Mouse (Mus musculus) heart, embryonic 13.5 days (tissue): ENCODE measurements around the gene Sorbs1. TPM values are rescaled to one million over a fixed set of nuclear protein-coding genes. Genes with fewer than 3 reads are reported as not detected.

Experiments
- ATAC-seq: fragments of 200-750 bp; cut with Nextera tagmentation; 2 replicates; pipeline ENCODE4 v1.8.0; 2017; ENCODE audit warnings: moderate TSS enrichment; ENCODE audit not compliant: insufficient number of reproducible peaks, low FRiP score, low TSS enrichment; ENCODE audit errors: extremely low read depth
- H3K27ac ChIP-seq: fragments of 300-500 bp; sonication (generic); replicated peaks from 2 replicates; pipeline ENCODE4 v1.5.1; 2015; ENCODE audit warnings: moderate library complexity, mild to moderate bottlenecking, inconsistent platforms
- H3K27me3 ChIP-seq: fragments of 300-500 bp; sonication (generic); replicated peaks from 2 replicates; pipeline ENCODE4 v1.6.1; 2015; ENCODE audit warnings: mild to moderate bottlenecking, inconsistent platforms
- H3K36me3 ChIP-seq: fragments of 300-500 bp; sonication (generic); 2 replicates; pipeline ENCODE4 v1.6.1; 2015; ENCODE audit warnings: mild to moderate bottlenecking, inconsistent platforms
- H3K4me1 ChIP-seq: fragments of 300-500 bp; sonication (generic); 2 replicates; pipeline ENCODE4 v1.6.1; 2015; ENCODE audit warnings: inconsistent platforms
- H3K4me2 ChIP-seq: fragments of 300-500 bp; sonication (generic); 2 replicates; pipeline ENCODE4 v1.6.1; 2015; ENCODE audit warnings: inconsistent platforms, mild to moderate bottlenecking, moderate library complexity
- H3K4me3 ChIP-seq: fragments of 300-500 bp; sonication (generic); 2 replicates; pipeline ENCODE4 v1.5.1; 2015; ENCODE audit warnings: moderate library complexity, mild to moderate bottlenecking, inconsistent platforms
- H3K9ac ChIP-seq: fragments of 300-500 bp; sonication (generic); 2 replicates; pipeline ENCODE4 v1.6.1; 2015; ENCODE audit warnings: inconsistent platforms, mild to moderate bottlenecking, moderate library complexity
- H3K9me3 ChIP-seq: fragments of 300-500 bp; sonication (generic); 2 replicates; pipeline ENCODE4 v1.6.1; 2016; ENCODE audit warnings: inconsistent platforms
- WGBS: fragments of 180-500 bp; shearing (Covaris S2); methylation state at CpG from one replicate; pipeline ENCODE4 v1.1.7; 2015; ENCODE audit warnings: mixed read lengths; 5-methylcytosine and 5-hydroxymethylcytosine counted together
- polyA plus RNA-seq: library from polyadenylated mRNA; unstranded; fragments of >200 nt; fragmentation: Nextera tagmentation; extraction: Ambion mirVana; gene quantifications from 2 replicates; pipeline ENCODE4 v1.2.1, GENCODE M21; 2015

Gene Sorbs1
- polyA plus RNA-seq, 1 experiment from 2014 or later: 65.4 TPM

GRCm38 (mm10) chr19:40275401-40276188 is 238.0 kb downstream of the Sorbs1 start:
- H3K27me3 ChIP-seq: no peaks in the 10 kb centered on the region; the same call in 1 of the 2 replicates
- 0 out of 2 replicates have a peak, but pooled peaks cover 4% of the 10 kb centered on the region for H3K9me3 ChIP-seq
- no peak overlapping the region for H3K4me3 ChIP-seq
- ATAC-seq: no peak
- no peak overlapping the region for H3K4me2 ChIP-seq
- no peak overlapping the region for H3K27ac ChIP-seq
- H3K9ac ChIP-seq: no peak overlapping the region
- H3K4me1 ChIP-seq: peaks cover 19% of the 10 kb centered on the region
- WGBS: 76% methylated on average over 14 of the region's 14 CpGs
- no peaks in the 10 kb centered on the region for H3K36me3 ChIP-seq

DNA sequence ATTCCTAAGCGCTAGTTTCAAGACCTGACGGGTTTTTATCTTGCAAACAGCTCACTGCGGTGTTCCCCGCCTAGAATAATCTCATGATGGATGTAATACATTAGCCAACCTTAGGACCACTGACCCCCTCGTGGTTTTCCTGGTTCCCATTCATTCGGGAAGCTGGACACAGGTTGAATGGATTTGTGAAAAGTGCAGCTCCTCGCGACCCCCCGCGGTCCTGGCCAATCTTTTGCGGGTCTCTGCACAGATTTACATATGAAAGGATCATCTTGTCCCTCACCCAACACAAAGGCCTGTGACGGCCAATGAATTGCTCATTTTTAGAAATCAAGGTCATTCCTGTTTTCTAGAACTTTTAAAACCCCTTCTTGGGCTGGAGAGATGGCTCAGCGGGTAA is 240.9 kb downstream of the Sorbs1 start:
- 52% methylated on average over 13 of the region's 13 CpGs for WGBS
- Histone ChIP-seq H3K27ac (no peak overlapping the region), H3K4me2 (no peak overlapping the region), H3K4me1 (peaks cover 32% of the 10 kb centered on the region), H3K4me3 (no peak overlapping the region), H3K36me3 (peaks cover 10% of the 10 kb centered on the region; the same call in 1 of the 2 replicates), H3K27me3 (no peaks in the 10 kb centered on the region; the same call in 1 of the 2 replicates), H3K9ac (no peak overlapping the region), H3K9me3 (no peaks in the 10 kb centered on the region)
- no peak for ATAC-seq

GRCm38 (mm10) chr19:40271308-40271892 is 242.2 kb downstream of the Sorbs1 start, which contains the start of gene Pdlim1:
Pdlim1 (minus strand) TSS chr19:40271842.
- ATAC-seq: peak; percentile 79
- H3K4me2 ChIP-seq: peak within 1 kb of the TSS; percentile 80
- no peaks in the 10 kb centered on the region; the same call in 1 of the 2 replicates for H3K27me3 ChIP-seq
- peaks cover 18% of the 10 kb centered on the region for H3K36me3 ChIP-seq
- peak within 1 kb of the TSS; percentile 95 for H3K9ac ChIP-seq
- H3K9me3 ChIP-seq: no peaks in the 10 kb centered on the region
- H3K4me1 ChIP-seq: peaks cover 40% of the 10 kb centered on the region
- H3K27ac ChIP-seq: peak within 1 kb of the TSS; percentile 85
- WGBS: under 1% methylated on average over 51 of the region's 54 CpGs
- H3K4me3 ChIP-seq: peak within 1 kb of the TSS; percentile 87

GRCm38 (mm10) chr19:40270351-40271307 is 242.9 kb downstream of the Sorbs1 start:
- Histone ChIP-seq H3K36me3 (peaks cover 23% of the 10 kb centered on the region), H3K4me1 (peaks cover 40% of the 10 kb centered on the region), H3K4me3 (peak overlapping the region; percentile 87), H3K27ac (peak overlapping the region; percentile 85), H3K9ac (peak overlapping the region; percentile 95), H3K4me2 (peak overlapping the region; percentile 80), H3K9me3 (no peaks in the 10 kb centered on the region), H3K27me3 (no peaks in the 10 kb centered on the region; the same call in 1 of the 2 replicates)
- 3% methylated on average over 63 of the region's 63 CpGs for WGBS
- peak; percentile 59; the same call in 1 of the 2 replicates for ATAC-seq

DNA sequence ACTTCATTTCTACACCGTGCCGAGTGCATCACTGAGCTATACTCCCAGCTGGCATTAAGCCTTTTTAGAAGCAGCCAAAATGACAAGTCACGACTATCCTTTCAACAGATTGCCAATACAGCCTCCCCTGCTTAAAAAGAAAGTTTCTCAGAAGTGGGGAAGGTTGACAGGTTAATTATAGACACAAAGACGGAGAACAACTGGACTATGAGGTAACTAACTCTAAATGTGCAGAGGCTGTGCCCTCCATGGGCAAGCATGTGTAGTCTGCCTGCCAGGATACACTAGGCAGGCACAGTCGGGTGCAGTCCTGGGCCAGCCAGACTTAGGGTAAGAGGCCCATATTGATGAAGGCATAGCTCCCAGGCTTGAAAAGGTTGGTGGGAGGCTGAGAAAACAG is 244.1 kb downstream of the Sorbs1 start:
- peak overlapping the region; percentile 58 for H3K27ac ChIP-seq
- no peaks in the 10 kb centered on the region; the same call in 1 of the 2 replicates for H3K27me3 ChIP-seq
- 48% methylated on average over 5 of the region's 5 CpGs for WGBS
- peak overlapping the region; percentile 95 for H3K9ac ChIP-seq
- H3K36me3 ChIP-seq: peaks cover 25% of the 10 kb centered on the region
- H3K4me1 ChIP-seq: peaks cover 40% of the 10 kb centered on the region
- peak overlapping the region; percentile 80 for H3K4me2 ChIP-seq
- ATAC-seq: no peak
- H3K4me3 ChIP-seq: peak overlapping the region; percentile 87
- H3K9me3 ChIP-seq: no peaks in the 10 kb centered on the region

DNA sequence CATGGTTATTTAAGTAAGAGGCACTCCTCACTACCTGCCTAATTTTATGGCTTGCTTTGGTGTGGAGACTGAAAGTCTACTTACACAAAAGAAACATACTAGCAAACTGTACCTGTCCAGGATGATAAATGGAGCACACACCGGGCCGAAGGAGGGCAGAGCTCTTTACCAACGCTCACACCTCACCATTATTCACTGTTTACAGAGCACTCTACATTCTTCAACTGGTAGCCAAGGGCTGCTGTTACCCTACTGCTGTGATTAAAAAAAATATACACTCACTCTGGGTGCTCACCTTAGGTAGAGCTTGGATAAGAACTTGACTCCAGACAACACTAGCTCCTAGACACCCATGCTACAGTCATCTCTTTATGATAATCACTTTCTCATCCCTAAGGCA is 245.1 kb downstream of the Sorbs1 start:
- Histone ChIP-seq H3K27ac (no peak overlapping the region), H3K4me2 (peak overlapping the region; percentile 80), H3K27me3 (no peaks in the 10 kb centered on the region; the same call in 1 of the 2 replicates), H3K4me1 (peaks cover 40% of the 10 kb centered on the region), H3K9ac (0 out of 2 replicates have a peak overlapping the region, but pooled peaks have one; percentile 6), H3K9me3 (no peaks in the 10 kb centered on the region), H3K4me3 (0 out of 2 replicates have a peak overlapping the region, but pooled peaks have one; percentile 1), H3K36me3 (peaks cover 25% of the 10 kb centered on the region)
- no peak for ATAC-seq
- WGBS: 67% methylated on average over 3 of the region's 3 CpGs

- H3K27me3 ChIP-seq: no peaks in the 10 kb centered on the region; the same call in 1 of the 2 replicates
- peak overlapping the region; percentile 30; the same call in 1 of the 2 replicates for H3K27ac ChIP-seq
- 0 out of 2 replicates have a peak overlapping the region, but pooled peaks have one; percentile 13 for H3K9ac ChIP-seq
- peaks cover 40% of the 10 kb centered on the region for H3K4me1 ChIP-seq
- H3K4me3 ChIP-seq: no peak overlapping the region
- no peak for ATAC-seq
- 67% methylated on average over 1 of the region's 1 CpGs for WGBS
- no peaks in the 10 kb centered on the region for H3K9me3 ChIP-seq
- H3K4me2 ChIP-seq: peak overlapping the region; percentile 80; the same call in 1 of the 2 replicates
- peaks cover 25% of the 10 kb centered on the region for H3K36me3 ChIP-seq
Measured at GRCm38 (mm10) chr19:40267380-40267779, 246.2 kb downstream of the Sorbs1 start.

- Histone ChIP-seq H3K27ac (no peak overlapping the region), H3K27me3 (no peaks in the 10 kb centered on the region), H3K36me3 (peaks cover 29% of the 10 kb centered on the region), H3K4me3 (no peak overlapping the region), H3K4me1 (peaks cover 71% of the 10 kb centered on the region), H3K4me2 (no peak overlapping the region), H3K9me3 (no peaks in the 10 kb centered on the region), H3K9ac (no peak overlapping the region)
- ATAC-seq: no peak
- 52% methylated on average over 1 of the region's 1 CpGs for WGBS
Measured at GRCm38 (mm10) chr19:40259485-40259884, 254.1 kb downstream of the Sorbs1 start.

GRCm38 (mm10) chr19:40257396-40257795 is 256.2 kb downstream of the Sorbs1 start:
- 42% methylated on average over 4 of the region's 4 CpGs for WGBS
- H3K4me1 ChIP-seq: peaks cover 86% of the 10 kb centered on the region
- no peak overlapping the region for H3K4me2 ChIP-seq
- H3K36me3 ChIP-seq: peaks cover 31% of the 10 kb centered on the region
- H3K27ac ChIP-seq: peak overlapping the region; percentile 20; the same call in 1 of the 2 replicates
- ATAC-seq: no peak
- H3K27me3 ChIP-seq: no peaks in the 10 kb centered on the region
- H3K9ac ChIP-seq: peak overlapping the region; percentile 44; the same call in 1 of the 2 replicates
- no peaks in the 10 kb centered on the region for H3K9me3 ChIP-seq
- no peak overlapping the region for H3K4me3 ChIP-seq

DNA sequence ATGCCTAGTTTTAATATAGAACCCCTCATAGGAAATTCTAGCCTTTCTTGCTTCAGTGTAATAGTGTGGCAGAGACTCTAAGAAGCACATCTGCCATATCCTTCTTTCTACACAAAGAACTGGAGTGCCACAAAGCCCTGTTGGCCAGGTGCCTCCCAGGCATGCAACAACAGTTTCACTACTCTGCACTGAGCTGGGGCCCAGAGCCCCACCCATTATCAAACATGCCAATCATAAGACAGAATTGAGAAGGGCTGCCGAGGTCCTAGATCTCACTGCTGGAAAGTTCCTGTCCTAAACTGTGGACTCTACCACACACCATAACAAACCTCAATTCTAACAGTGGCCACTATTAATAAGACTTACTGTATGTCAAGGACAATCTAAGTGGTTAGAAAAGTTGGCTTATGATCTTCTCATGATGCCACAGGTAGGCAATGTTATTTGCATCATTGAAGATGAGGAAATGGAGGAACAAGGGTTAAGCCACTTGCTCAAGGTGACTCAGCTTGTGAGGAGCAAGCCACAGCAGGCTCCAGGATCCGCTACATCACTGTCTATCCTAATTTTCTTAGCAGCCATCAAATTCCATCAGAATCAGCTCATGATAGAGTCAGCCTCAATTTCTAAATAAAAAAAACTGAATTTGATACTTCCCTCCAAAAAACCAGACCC is 257.1 kb downstream of the Sorbs1 start:
- no peaks in the 10 kb centered on the region for H3K9me3 ChIP-seq
- no peak overlapping the region; the same call in 1 of the 2 replicates for H3K27ac ChIP-seq
- peaks cover 32% of the 10 kb centered on the region for H3K36me3 ChIP-seq
- H3K9ac ChIP-seq: 0 out of 2 replicates have a peak overlapping the region, but pooled peaks have one; percentile 37
- ATAC-seq: no peak
- H3K4me1 ChIP-seq: peaks cover 82% of the 10 kb centered on the region
- H3K4me3 ChIP-seq: no peak overlapping the region
- no peak overlapping the region for H3K4me2 ChIP-seq
- 46% methylated on average over 2 of the region's 2 CpGs for WGBS
- no peaks in the 10 kb centered on the region for H3K27me3 ChIP-seq
